Mouse (Mus musculus): ENCODE data around the gene Grid2. TPM values are rescaled to one million over a fixed set of nuclear protein-coding genes. Genes with fewer than 3 reads are reported as not detected.

Gene Grid2
- polyA plus RNA-seq, 1 experiment, result not detected

GRCm38 (mm10) chr6:63963789-63964188, 708.1 kb downstream of the Grid2 start:
- H3K4me3 ChIP-seq (ENCODE audit: insufficient read depth, low read length), result no peak overlapping the region
- no peak for TF ChIP-seq POLR2A (IDR thresholded peaks at IDR 0.05; ENCODE audit: borderline replicate concordance, low read depth, low read length)
- TF ChIP-seq CTCF (IDR thresholded peaks at IDR 0.05; ENCODE audit: low read depth, low read length), result no peak
- no peak overlapping the region for H3K27ac ChIP-seq (ENCODE audit: insufficient read depth, low read depth, low read length)
- H3K4me1 ChIP-seq (ENCODE audit: control insufficient read depth, insufficient read depth, low read length), result no peaks in the 10 kb centered on the region

GRCm38 (mm10) chr6:63964269-63964668, 708.6 kb downstream of the Grid2 start:
- Histone ChIP-seq H3K27ac (ENCODE audit: insufficient read depth, low read depth, low read length) (no peak overlapping the region), H3K4me3 (ENCODE audit: insufficient read depth, low read length) (no peak overlapping the region), H3K4me1 (ENCODE audit: control insufficient read depth, insufficient read depth, low read length) (no peaks in the 10 kb centered on the region)
- no peak for TF ChIP-seq CTCF (IDR thresholded peaks at IDR 0.05; ENCODE audit: low read depth, low read length)
- no peak for TF ChIP-seq POLR2A (IDR thresholded peaks at IDR 0.05; ENCODE audit: borderline replicate concordance, low read depth, low read length)

- Histone ChIP-seq H3K4me3 (ENCODE audit: insufficient read depth, low read length) (no peak overlapping the region), H3K27ac (ENCODE audit: insufficient read depth, low read depth, low read length) (no peak overlapping the region), H3K4me1 (ENCODE audit: control insufficient read depth, insufficient read depth, low read length) (no peaks in the 10 kb centered on the region)
- TF ChIP-seq CTCF (IDR thresholded peaks at IDR 0.05; ENCODE audit: low read depth, low read length), result no peak
- no peak for TF ChIP-seq POLR2A (IDR thresholded peaks at IDR 0.05; ENCODE audit: borderline replicate concordance, low read depth, low read length)
These were observed 709.1 kb downstream of the Grid2 start for GRCm38 (mm10) chr6:63964735-63965134.

GRCm38 (mm10) chr6:64046084-64046483, 790.4 kb downstream of the Grid2 start:
- no peak overlapping the region for H3K4me3 ChIP-seq (ENCODE audit: insufficient read depth, low read length)
- no peak overlapping the region for H3K27ac ChIP-seq (ENCODE audit: insufficient read depth, low read depth, low read length)
- no peaks in the 10 kb centered on the region for H3K4me1 ChIP-seq (ENCODE audit: control insufficient read depth, insufficient read depth, low read length)
- TF ChIP-seq POLR2A (IDR thresholded peaks at IDR 0.05; ENCODE audit: borderline replicate concordance, low read depth, low read length) (no peak), CTCF (IDR thresholded peaks at IDR 0.05; ENCODE audit: low read depth, low read length) (no peak)

- no peak overlapping the region for H3K27ac ChIP-seq (ENCODE audit: insufficient read depth, low read depth, low read length)
- TF ChIP-seq POLR2A (IDR thresholded peaks at IDR 0.05; ENCODE audit: borderline replicate concordance, low read depth, low read length) (no peak), CTCF (IDR thresholded peaks at IDR 0.05; ENCODE audit: low read depth, low read length) (no peak)
- no peak overlapping the region for H3K4me3 ChIP-seq (ENCODE audit: insufficient read depth, low read length)
- no peaks in the 10 kb centered on the region for H3K4me1 ChIP-seq (ENCODE audit: control insufficient read depth, insufficient read depth, low read length)
These were observed 791.1 kb downstream of the Grid2 start for GRCm38 (mm10) chr6:64046732-64047131.

- TF ChIP-seq POLR2A (IDR thresholded peaks at IDR 0.05; ENCODE audit: borderline replicate concordance, low read depth, low read length), result no peak
- no peak for TF ChIP-seq CTCF (IDR thresholded peaks at IDR 0.05; ENCODE audit: low read depth, low read length)
- Histone ChIP-seq H3K4me1 (ENCODE audit: control insufficient read depth, insufficient read depth, low read length) (no peaks in the 10 kb centered on the region), H3K27ac (ENCODE audit: insufficient read depth, low read depth, low read length) (no peak overlapping the region), H3K4me3 (ENCODE audit: insufficient read depth, low read length) (no peak overlapping the region)
These were observed 792.3 kb downstream of the Grid2 start for GRCm38 (mm10) chr6:64047950-64048349.

- H3K4me3 ChIP-seq (ENCODE audit: insufficient read depth, low read length), result no peak overlapping the region
- no peaks in the 10 kb centered on the region for H3K4me1 ChIP-seq (ENCODE audit: control insufficient read depth, insufficient read depth, low read length)
- H3K27ac ChIP-seq (ENCODE audit: insufficient read depth, low read depth, low read length), result no peak overlapping the region
- TF ChIP-seq CTCF (IDR thresholded peaks at IDR 0.05; ENCODE audit: low read depth, low read length) (no peak), POLR2A (IDR thresholded peaks at IDR 0.05; ENCODE audit: borderline replicate concordance, low read depth, low read length) (no peak)
These were observed 808.2 kb downstream of the Grid2 start for GRCm38 (mm10) chr6:64063858-64064257.

GRCm38 (mm10) chr6:64064704-64065103, 809.0 kb downstream of the Grid2 start:
- no peak overlapping the region for H3K4me3 ChIP-seq (ENCODE audit: insufficient read depth, low read length)
- TF ChIP-seq CTCF (IDR thresholded peaks at IDR 0.05; ENCODE audit: low read depth, low read length), result no peak
- TF ChIP-seq POLR2A (IDR thresholded peaks at IDR 0.05; ENCODE audit: borderline replicate concordance, low read depth, low read length), result no peak
- no peaks in the 10 kb centered on the region for H3K4me1 ChIP-seq (ENCODE audit: control insufficient read depth, insufficient read depth, low read length)
- no peak overlapping the region for H3K27ac ChIP-seq (ENCODE audit: insufficient read depth, low read depth, low read length)

GRCm38 (mm10) chr6:64073406-64073805, 817.7 kb downstream of the Grid2 start:
- Histone ChIP-seq H3K4me3 (ENCODE audit: insufficient read depth, low read length) (no peak overlapping the region), H3K4me1 (ENCODE audit: control insufficient read depth, insufficient read depth, low read length) (no peaks in the 10 kb centered on the region), H3K27ac (ENCODE audit: insufficient read depth, low read depth, low read length) (no peak overlapping the region)
- no peak for TF ChIP-seq CTCF (IDR thresholded peaks at IDR 0.05; ENCODE audit: low read depth, low read length)

- Histone ChIP-seq H3K4me1 (ENCODE audit: control insufficient read depth, insufficient read depth, low read length) (no peaks in the 10 kb centered on the region), H3K4me3 (ENCODE audit: insufficient read depth, low read length) (no peak overlapping the region), H3K27ac (ENCODE audit: insufficient read depth, low read depth, low read length) (no peak overlapping the region)
- no peak for TF ChIP-seq POLR2A (IDR thresholded peaks at IDR 0.05; ENCODE audit: borderline replicate concordance, low read depth, low read length)
- TF ChIP-seq CTCF (IDR thresholded peaks at IDR 0.05; ENCODE audit: low read depth, low read length), result no peak
These were observed 822.2 kb downstream of the Grid2 start for GRCm38 (mm10) chr6:64077911-64078310.

- Histone ChIP-seq H3K27ac (ENCODE audit: insufficient read depth, low read depth, low read length) (no peak overlapping the region), H3K4me1 (ENCODE audit: control insufficient read depth, insufficient read depth, low read length) (no peaks in the 10 kb centered on the region), H3K4me3 (ENCODE audit: insufficient read depth, low read length) (no peak overlapping the region)
- no peak for TF ChIP-seq CTCF (IDR thresholded peaks at IDR 0.05; ENCODE audit: low read depth, low read length)
- no peak for TF ChIP-seq POLR2A (IDR thresholded peaks at IDR 0.05; ENCODE audit: borderline replicate concordance, low read depth, low read length)
These were observed 843.0 kb downstream of the Grid2 start for GRCm38 (mm10) chr6:64098662-64099061.

Measured in bone marrow macrophage, adult 2 months (primary cell).